Comparison of ENCODE assay signal across 8 mouse cellular contexts in the genomic region with DNA sequence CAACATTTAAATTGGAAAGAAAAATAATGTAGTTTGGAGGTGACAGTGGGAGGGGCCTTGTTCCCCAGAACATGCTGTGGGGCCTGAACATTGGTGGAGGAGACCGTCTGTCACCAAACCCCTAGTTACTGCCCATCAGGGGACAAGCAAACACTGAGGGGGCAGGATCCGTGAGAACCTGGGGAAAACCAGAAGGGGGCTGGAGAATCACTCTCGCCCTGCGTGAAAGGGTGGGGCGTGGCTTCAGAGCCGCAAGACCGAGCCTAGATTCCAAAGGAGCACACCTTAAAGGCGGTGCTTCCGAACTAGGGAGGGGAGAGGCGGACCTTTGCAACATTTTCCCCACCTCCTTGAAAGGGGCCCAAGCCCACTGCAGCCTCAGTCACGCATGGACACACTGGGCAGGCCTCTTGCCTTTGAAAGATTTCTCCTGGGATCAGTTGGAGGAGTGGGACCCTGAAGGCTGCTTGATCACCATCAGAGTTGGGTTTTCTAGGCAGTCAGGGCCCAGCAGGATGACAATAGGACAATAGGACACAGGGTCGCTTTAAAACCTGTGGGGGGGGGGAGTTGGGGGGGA. TPM values are rescaled to one million over a fixed set of nuclear protein-coding genes. Genes with fewer than 3 reads are reported as not detected.
DNase-seq lines count a peak whose midpoint lies in the region; ATAC-seq and TF ChIP-seq lines count a peak whose summit lies in the region.

No protein-coding gene starts in this region.

- WGBS in heart, postnatal 0 days = 19% methylated on average over 12 of the region's 12 CpGs
- WGBS in embryonic facial prominence, embryonic 13.5 days = 4% methylated on average over 12 of the region's 12 CpGs
- WGBS in midbrain, embryonic 15.5 days = 7% methylated on average over 12 of the region's 12 CpGs

- H3K9me3 ChIP-seq in heart, postnatal 0 days (replicated peaks; ENCODE audit: control insufficient read depth, low read length) = no peaks in the 10 kb centered on the region
- peaks cover 19% of the 10 kb centered on the region for H3K9me3 ChIP-seq in embryonic facial prominence, embryonic 13.5 days
- no peaks in the 10 kb centered on the region for H3K9me3 ChIP-seq in midbrain, embryonic 15.5 days

- no peak for DNase-seq in heart, postnatal 0 days (ENCODE audit: low spot score)
- no peak for DNase-seq in heart, adult 9 months (ENCODE audit: low spot score in 2 of 2)
- DNase-seq in kidney, postnatal 4 days = peak; percentile 46 to 68
- no peak for DNase-seq in right cerebral cortex, postnatal 10 days (ENCODE audit: low spot score in 2 of 2)
- no peak for DNase-seq in cerebellum, adult 11 months
- DNase-seq in thymus, adult 18-20 months = no peak

- no peak overlapping the region for H3K9ac ChIP-seq in heart, postnatal 0 days (replicated peaks; ENCODE audit: low read depth, low read length)
- peak overlapping the region; percentile 71; the same call in 1 of the 2 replicates for H3K9ac ChIP-seq in embryonic facial prominence, embryonic 13.5 days
- H3K9ac ChIP-seq in midbrain, embryonic 15.5 days = no peak overlapping the region

- H3K27ac ChIP-seq in heart, postnatal 0 days (ENCODE audit: low read depth) = peak overlapping the region; percentile 1; the same call in 1 of the 2 replicates
- H3K27ac ChIP-seq in embryonic facial prominence, embryonic 13.5 days = peak overlapping the region; percentile 72; the same call in 1 of the 2 replicates
- H3K27ac ChIP-seq in midbrain, embryonic 15.5 days = no peak overlapping the region; the same call in 1 of the 2 replicates

- ATAC-seq in heart, postnatal 0 days (ENCODE audit: insufficient read depth, low read depth) = no peak
- no peak for ATAC-seq in embryonic facial prominence, embryonic 13.5 days (ENCODE audit: insufficient number of reproducible peaks, insufficient read depth, low FRiP score, low TSS enrichment, low read depth)
- ATAC-seq in midbrain, embryonic 15.5 days (replicated peaks) = no peak

- peaks cover 6% of the 10 kb centered on the region; the same call in 1 of the 2 replicates for H3K36me3 ChIP-seq in heart, postnatal 0 days (replicated peaks; ENCODE audit: control insufficient read depth, insufficient read depth, low read length)
- peaks cover 22% of the 10 kb centered on the region for H3K36me3 ChIP-seq in embryonic facial prominence, embryonic 13.5 days
- H3K36me3 ChIP-seq in midbrain, embryonic 15.5 days (replicated peaks) = no peaks in the 10 kb centered on the region

- 0 out of 2 replicates have a peak, but pooled peaks cover under 1% of the 10 kb centered on the region for H3K4me1 ChIP-seq in heart, postnatal 0 days (ENCODE audit: control insufficient read depth, insufficient read depth)
- H3K4me1 ChIP-seq in embryonic facial prominence, embryonic 13.5 days = peaks cover 24% of the 10 kb centered on the region
- peaks cover 28% of the 10 kb centered on the region for H3K4me1 ChIP-seq in midbrain, embryonic 15.5 days

- H3K4me2 ChIP-seq in heart, postnatal 0 days (ENCODE audit: low read depth, low read length) = peak overlapping the region; percentile 92; the same call in 1 of the 2 replicates
- H3K4me2 ChIP-seq in embryonic facial prominence, embryonic 13.5 days = peak overlapping the region; percentile 88
- H3K4me2 ChIP-seq in midbrain, embryonic 15.5 days = peak overlapping the region; percentile 67

- TF ChIP-seq EP300 in heart, postnatal 0 days (IDR thresholded peaks at IDR 0.05; ENCODE audit: low read depth) = no peak

- TF ChIP-seq CTCF in heart, postnatal 0 days (IDR thresholded peaks at IDR 0.05; ENCODE audit: low read depth) = no peak

- H3K27me3 ChIP-seq in heart, postnatal 0 days (ENCODE audit: control insufficient read depth, insufficient read depth, low read length) = peaks cover 26% of the 10 kb centered on the region
- peaks cover 59% of the 10 kb centered on the region for H3K27me3 ChIP-seq in embryonic facial prominence, embryonic 13.5 days
- H3K27me3 ChIP-seq in midbrain, embryonic 15.5 days (replicated peaks) = peaks cover 44% of the 10 kb centered on the region

- H3K4me3 ChIP-seq in heart, postnatal 0 days (ENCODE audit: low read depth, low read length) = peak overlapping the region; percentile 65
- peak overlapping the region; percentile 62; the same call in 1 of the 2 replicates for H3K4me3 ChIP-seq in embryonic facial prominence, embryonic 13.5 days
- H3K4me3 ChIP-seq in midbrain, embryonic 15.5 days = no peak overlapping the region

RNA-seq across cellular contexts. Expression of gene Celsr1, which starts 1.3 kb away (rescaled TPM):
- 17.4 and 18.0 TPM in 2 replicates for total RNA-seq in heart, postnatal 0 days (2014; rRNA removed; ENCODE audit: low replicate concordance)
- 0.80 and 0.97 TPM in 2 replicates for polyA plus RNA-seq in heart, postnatal 0 days (2015; fragmentation: Nextera tagmentation; extraction: Ambion mirVana)
- polyA plus RNA-seq in embryonic facial prominence, embryonic 13.5 days (2015; fragmentation: Nextera tagmentation; extraction: Ambion mirVana) = 2.9 and 3.1 TPM in 2 replicates
- polyA plus RNA-seq in midbrain, embryonic 15.5 days (2015; fragmentation: Nextera tagmentation; extraction: Ambion mirVana) = 1.6 and 2.2 TPM in 2 replicates

RNA-seq across cellular contexts. Expression of gene Gramd4, which starts 22.6 kb away (rescaled TPM):
- total RNA-seq in heart, postnatal 0 days (2014; rRNA removed; ENCODE audit: low replicate concordance) = 31.8 and 35.0 TPM in 2 replicates
- polyA plus RNA-seq in heart, postnatal 0 days (2015; fragmentation: Nextera tagmentation; extraction: Ambion mirVana) = 15.4 and 16.2 TPM in 2 replicates
- 14.6 and 16.6 TPM in 2 replicates for polyA plus RNA-seq in embryonic facial prominence, embryonic 13.5 days (2015; fragmentation: Nextera tagmentation; extraction: Ambion mirVana)
- polyA plus RNA-seq in midbrain, embryonic 15.5 days (2015; fragmentation: Nextera tagmentation; extraction: Ambion mirVana) = 41.0 and 41.7 TPM in 2 replicates

Comparison
In these comparisons a context has a peak if more than half of its experiments do, and no peak if none do; other contexts are left out.
1. DNase-seq: peak in kidney, postnatal 4 days (2 of 2); none in heart, postnatal 0 days (single experiment), heart, adult 9 months (0 of 2), right cerebral cortex, postnatal 10 days (0 of 2), cerebellum, adult 11 months (single experiment) and thymus, adult 18-20 months (0 of 2).
2. Peak in every context shown above with its lines, with median percentiles within 50 percentile points of each other: H3K4me2 ChIP-seq.